Mouse (Mus musculus) fat pad, adult 2 months (tissue): ENCODE measurements around the gene Pald1.

Experiments
- DNase-seq: peaks from one replicate; pipeline ENCODE4 v3.0.0-alpha.2; 2011; ENCODE audit warnings: low read depth, low spot score; ENCODE audit errors: extremely low read depth

The Pald1 gene

DNA sequence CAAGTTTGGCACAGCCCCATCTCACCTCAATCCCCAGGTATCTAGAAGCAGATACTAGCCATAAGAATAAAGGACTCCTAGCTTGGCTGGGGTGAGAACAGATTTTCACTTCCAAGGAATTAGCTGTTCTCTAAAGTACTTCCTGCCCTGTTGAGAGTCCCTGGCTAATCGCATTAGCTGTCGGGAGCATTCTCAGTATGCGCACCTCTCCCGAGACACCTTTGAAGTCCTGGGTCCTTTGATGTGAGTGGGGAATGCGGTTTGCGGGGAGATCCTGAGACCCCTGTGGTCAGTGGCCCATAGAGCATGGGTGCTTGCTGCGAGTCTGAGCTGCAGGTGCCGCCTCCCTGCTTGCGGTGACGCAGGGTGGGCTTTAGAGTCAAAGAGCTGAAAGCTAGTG is 22.6 kb upstream of the Pald1 start:
- DNase-seq = no peak

DNA sequence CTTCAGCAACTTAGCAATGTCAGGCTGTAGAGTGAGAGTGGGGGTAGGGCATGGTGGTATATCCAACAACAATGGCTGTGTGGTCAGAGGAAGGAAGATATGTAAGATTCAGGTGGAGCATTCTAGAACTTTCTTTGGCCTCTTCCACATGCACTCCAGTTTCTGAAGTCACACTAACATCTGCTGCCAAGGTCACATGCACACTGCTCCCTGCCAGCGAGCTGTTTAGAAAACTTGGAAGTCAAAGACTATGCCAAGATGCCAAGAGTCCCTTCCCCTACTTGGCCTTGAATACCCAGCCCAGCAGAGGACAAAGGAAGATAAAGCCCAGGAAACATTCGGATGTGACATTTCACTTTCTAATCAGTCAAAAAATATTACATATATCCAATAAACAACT is 19.6 kb upstream of the Pald1 start:
- no peak for DNase-seq

DNA sequence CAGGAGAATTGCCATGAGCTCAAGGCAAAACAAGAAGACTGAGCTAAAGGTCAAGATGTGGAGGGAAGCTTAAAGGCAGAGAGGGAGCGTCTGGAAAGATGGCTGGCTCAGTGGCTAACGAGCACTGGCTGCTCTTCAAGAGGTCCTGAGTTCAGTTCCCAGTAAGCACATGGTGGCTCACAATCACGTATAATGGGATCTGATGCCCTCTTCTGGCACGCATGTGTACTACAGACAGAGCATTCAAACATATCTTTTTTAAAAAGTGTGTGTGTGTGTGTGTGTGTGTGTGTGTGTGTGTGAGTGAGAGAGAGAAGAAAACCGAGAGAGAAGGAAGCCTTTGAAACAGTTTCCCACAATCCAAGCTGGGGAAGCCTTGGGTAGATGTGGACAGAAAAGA is 19.1 kb upstream of the Pald1 start:
- DNase-seq = no peak

DNA sequence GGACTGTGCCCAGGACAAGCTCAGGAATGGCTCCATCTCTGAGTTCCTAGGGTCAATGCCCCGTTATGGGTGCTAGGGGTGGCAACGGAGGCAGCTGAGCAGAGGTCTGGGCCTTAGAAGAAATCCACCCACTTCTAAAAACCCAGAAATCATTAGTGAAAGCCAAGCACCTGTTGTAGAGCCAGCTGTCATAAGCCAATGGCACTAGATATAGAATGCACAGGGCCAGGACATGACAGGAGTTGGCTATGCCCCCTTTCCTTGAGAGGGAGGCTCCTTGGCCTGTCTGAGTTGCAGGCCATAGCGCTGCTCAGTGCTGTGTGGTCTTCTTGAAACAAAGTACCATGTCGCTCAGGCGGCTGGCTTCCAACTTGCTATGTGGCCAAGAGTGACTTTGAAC is 17.1 kb upstream of the Pald1 start:
- DNase-seq = no peak

DNA sequence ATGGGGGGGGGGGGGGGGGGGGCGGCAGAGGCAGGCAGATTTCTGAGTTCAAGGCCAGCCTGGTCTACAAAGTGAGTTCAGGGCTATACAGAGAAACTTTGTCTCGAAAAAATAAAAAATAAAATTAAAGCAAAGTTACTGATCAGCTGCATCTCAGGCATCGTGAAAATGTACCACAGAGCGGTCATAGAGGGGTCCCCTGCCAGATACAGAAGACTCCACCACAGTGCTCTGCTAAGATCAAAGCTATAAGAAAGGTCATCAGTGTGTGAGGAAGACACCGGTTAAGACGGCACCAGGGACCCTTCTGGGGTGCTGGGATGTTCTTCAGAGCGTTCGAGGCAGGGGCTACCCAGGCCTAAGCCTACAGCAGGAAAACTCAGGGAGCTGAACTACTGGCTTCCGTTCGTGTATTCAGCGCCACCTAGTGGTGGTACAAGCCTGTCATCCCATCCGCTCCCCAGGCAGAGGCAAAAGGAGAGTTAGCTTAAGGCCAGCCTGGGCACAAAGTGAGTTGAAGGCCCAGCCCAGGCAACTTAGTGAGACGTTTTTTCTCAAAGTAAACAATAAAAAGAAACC is 15.9 kb upstream of the Pald1 start:
- no peak for DNase-seq

- DNase-seq = no peak
Measured at GRCm38 (mm10) chr10:61398125-61398524, 14.8 kb upstream of the Pald1 start.

- DNase-seq = no peak
Measured at GRCm38 (mm10) chr10:61394476-61395136, 11.3 kb upstream of the Pald1 start.

DNA sequence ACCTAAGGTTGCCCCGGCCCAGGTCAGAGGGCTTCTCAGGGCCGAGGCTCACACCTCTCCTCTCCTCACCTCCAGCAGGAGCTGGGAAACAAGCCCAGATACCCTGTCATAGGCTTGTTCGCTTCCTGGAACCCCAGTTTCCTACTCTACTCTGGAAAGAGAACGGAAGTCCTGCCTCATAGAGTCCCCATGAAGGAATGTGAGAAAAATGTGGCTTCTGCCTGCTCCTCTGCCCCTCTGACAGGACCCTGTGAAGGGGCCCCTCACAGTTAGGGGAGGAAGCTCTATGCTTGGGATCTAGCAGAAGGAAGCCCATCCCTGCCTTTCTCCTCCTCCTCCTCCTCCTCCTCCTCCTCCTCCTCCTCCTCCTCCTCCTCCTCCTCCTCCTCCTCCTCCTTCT is 9.3 kb upstream of the Pald1 start:
- no peak for DNase-seq

- no peak for DNase-seq
Measured at GRCm38 (mm10) chr10:61390148-61390547, 6.8 kb upstream of the Pald1 start.

DNA sequence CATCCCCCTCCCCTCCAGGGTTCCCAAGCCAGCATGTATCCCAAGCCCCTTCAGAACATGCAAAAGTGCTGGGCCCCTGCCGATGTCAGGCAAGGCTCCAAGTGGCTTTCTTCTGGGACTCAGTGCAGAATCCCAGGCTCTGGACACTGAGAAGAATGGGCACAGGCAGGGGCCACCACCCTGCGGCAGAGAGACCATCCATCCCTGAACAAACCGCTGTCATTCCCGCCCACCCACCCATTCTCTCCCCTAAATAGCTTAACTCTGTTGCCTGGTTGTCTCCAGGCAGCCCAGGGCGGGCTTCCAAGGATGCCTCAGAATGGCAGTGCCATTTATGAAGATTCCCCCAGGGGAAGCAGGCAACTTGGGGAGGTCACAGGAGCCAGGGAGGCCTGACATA is 5.7 kb upstream of the Pald1 start:
- no peak for DNase-seq

DNA sequence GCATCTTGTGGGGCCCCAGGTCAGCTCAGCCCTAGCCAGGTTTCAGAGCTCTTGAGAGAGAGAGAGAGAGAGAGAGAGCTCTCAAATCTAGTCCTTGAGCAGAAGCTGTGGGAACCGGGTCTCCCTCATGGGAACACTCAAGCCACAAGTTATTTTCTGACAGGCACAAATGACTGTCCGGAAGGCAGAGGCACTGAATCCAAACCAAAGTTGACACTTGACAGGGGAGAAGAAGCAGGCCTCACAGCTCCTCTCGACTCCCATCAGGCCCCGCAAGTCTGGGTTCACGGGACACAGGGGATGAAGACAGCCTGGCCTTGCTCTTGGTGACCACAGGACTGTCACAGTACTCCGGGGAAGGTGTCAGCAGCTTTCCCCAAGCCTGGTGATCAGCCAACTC is 3.0 kb upstream of the Pald1 start:
- no peak for DNase-seq

DNA sequence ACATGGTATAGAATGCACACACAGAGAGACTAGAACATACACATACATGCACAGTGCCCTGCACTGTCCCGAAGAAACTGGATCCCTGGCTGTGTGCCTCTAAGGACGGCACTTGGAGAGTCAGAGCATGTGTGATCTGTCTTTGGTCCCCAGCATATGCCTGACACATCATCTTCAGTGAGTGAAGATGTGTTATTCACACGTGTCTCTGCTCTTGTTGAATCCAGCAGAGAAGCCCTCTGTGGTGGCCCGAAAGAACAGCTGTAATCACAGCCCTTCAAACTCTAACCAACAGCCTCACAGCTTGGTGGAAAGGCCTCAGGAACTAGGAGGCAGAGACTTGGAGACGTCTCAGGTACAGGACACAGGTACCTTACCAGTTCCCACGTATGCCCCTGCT is 1.8 kb upstream of the Pald1 start:
- no peak for DNase-seq

GRCm38 (mm10) chr10:61383715-61384047 is 351 bp upstream of the Pald1 start:
- no peak for DNase-seq

DNA sequence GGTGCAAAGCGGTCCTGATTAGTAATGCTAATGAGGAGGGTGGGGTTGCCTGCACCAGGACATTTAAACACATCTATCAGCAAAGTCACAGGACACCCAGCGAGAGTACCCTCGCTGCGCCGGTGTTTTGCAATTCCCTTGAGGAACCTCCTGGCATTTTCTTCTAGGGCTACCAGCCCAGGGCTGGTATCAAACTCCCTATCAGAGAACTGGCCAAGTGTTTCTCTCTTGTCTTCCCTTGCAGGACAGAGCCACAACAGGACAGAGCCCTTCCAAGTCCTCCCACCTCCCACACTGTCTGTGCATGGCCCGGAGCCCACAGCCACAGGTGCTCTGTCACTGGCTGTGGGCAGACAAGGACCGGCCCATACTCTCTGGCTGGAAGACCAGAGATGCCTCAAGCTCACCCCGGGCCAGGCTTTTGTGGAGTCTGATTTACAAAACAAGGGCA is 1.0 kb downstream of the Pald1 start:
- DNase-seq = no peak

- DNase-seq = no peak
Measured at GRCm38 (mm10) chr10:61381823-61382222, 1.5 kb downstream of the Pald1 start.

- DNase-seq = no peak
Measured at GRCm38 (mm10) chr10:61380186-61380585, 3.1 kb downstream of the Pald1 start.

DNA sequence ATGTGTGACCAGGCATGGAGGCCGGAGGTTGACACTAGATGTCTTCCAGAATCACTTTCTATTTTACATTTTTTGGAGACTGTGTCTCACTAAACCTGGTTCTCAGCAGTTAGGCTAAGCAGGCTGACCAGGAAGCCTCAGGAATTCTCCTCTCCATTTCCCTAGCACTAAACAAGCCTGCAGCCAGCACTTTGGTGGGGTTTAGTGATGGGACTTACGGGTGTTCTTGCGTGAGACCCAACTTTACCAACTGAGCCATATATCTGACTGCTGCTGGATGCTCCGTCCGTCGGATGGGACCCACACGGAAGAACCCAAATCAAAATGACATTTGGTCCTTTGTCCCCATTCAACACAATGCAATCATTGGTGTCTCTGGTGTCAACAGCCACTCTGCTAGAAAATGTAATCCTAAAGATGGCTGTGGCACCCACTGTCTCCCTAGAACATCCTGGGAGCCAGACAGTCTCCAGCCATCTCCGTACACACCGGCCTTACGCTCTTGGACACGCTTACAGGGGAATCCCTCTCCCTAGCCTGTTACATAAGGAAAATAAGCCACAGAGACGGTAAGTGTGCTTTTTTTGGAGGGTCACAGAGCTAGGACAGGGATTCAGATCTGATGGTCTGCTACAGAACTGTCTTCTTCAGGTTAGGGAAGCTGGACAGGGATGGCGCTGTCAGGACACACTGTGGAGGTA is 3.8 kb downstream of the Pald1 start:
- DNase-seq = no peak

- DNase-seq = no peak
Measured at GRCm38 (mm10) chr10:61378698-61379097, 4.6 kb downstream of the Pald1 start.

- DNase-seq = no peak
Measured at GRCm38 (mm10) chr10:61378050-61378449, 5.3 kb downstream of the Pald1 start.

DNA sequence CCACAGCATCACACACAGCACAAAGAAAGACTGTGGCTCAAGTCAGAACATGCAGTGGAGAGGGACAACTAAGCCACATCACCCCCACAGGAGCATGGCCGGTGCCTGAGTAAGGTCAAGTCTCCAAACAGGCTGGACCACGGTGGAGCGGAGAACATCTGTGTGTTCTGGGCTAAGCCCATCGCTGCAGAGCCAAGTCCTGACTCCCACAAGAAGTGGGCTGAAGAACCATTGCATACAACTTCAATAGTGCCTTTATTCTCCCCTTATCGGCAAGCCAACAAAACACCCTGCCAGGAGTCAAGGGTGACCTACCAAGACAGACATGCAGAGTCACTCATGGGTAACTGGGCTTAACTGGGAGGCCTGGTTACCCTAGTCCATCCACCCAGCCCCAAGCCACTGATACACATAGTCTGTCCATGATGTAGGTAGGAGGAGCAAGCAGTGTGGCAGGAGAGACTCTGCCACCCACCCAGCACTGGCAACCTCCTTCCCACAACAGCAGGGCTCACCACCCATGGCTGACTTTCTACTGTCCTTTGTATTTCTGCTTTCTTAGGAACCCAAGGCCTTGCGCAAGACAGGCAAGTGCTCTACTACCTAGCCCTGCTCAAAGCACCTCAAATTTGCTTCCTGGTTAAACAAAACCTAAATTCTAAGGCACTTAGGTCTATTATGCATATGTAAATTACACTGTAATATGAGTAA is 8.4 kb downstream of the Pald1 start:
- DNase-seq = no peak

DNA sequence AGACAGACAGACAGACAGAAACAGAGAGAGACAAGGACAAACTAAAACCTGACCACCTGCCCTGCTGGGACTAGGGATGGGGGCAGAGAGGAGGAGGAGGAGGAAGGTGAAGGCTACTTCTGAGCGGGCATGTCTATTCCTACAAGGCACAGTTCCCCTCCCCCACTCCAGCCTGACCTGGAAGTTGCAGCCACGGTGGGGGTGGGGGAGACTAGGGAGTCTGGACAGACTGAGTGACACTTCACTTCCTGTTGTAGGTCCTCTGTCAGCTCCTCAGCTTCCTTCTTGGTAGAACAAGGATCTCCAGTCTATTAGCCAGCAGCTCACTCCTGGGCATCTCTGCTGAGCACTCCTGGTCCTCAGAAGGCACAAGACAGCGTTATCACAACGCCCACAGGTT is 9.3 kb downstream of the Pald1 start:
- DNase-seq = no peak

DNA sequence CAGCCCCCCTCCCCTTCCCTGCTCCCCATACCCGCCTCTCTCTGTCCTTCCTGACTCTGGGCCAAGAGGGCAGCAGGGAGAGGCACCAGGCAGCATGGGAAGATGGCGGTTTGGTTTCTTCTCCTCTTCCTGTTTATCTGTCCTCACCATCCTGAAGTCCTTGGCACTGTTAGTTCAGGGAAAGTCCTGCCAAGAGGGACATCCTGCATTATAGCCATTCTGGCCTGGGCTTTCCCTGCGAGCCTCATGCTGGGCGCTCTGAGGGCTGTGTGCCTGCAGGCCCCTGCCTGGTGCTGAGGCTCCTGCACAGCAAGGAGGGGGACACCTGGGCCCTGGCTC is 10.8 kb downstream of the Pald1 start:
- DNase-seq = no peak
